Mouse (Mus musculus) hindlimb bud, embryonic 11.5 days (tissue): ENCODE results near the gene Efcab7.

Experiments used
- DNase-seq: peaks from one replicate; pipeline ENCODE4 v3.0.0-alpha.2; 2012; ENCODE audit warnings: low read depth, low spot score; ENCODE audit errors: extremely low spot score

The Efcab7 gene

GRCm38 (mm10) chr4:99941655-99942414, 112.8 kb downstream of the Efcab7 start:
- no peak for DNase-seq

DNA sequence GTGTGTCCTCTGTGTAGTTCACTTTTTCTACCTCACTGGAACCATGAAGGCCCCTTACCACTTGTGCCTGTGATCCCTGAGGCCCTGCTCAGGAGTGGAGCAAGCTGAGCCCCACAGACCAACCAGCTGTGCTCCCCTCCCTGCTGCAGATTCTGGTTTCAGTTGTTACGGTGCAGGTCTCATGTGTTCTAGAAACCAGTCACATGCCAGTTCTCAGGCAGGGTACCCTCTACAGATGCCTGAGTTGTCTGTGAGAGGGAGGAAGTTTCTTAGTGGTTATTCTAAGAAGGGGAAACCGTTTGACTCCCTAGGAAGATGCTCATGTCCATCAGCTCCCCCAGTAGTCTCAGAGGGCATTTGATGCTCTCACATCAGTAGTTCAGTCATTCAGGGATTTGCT, 115.6 kb downstream of the Efcab7 start:
- no peak for DNase-seq

- DNase-seq = no peak
Observed at GRCm38 (mm10) chr4:99945011-99945410, 116.0 kb downstream of the Efcab7 start.

GRCm38 (mm10) chr4:99946516-99946915, 117.5 kb downstream of the Efcab7 start:
- no peak for DNase-seq

GRCm38 (mm10) chr4:99947192-99947591, 118.2 kb downstream of the Efcab7 start:
- no peak for DNase-seq

DNA sequence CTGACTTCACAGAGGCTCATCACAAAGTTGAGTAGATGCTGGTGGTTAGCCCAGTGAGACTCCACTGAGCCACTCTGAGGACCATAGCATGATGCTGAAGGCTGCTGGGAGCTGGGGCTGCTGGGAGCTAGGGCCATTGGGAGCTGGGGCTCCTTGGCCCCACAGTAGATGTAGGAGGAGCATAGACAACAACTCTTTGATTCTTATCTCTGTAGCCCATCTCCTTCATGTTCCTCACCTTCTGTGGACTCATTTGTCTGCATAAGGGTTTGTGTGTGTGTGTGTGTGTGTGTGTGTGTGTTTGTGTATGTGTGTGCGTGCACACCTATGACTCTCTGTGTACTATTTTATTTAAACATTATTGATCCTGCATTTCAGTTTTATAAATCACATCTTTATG, 118.9 kb downstream of the Efcab7 start:
- DNase-seq = no peak

- no peak for DNase-seq
Observed at GRCm38 (mm10) chr4:99953904-99954303, 124.9 kb downstream of the Efcab7 start.

- no peak for DNase-seq
Observed at GRCm38 (mm10) chr4:99955396-99955795, 126.4 kb downstream of the Efcab7 start.

- DNase-seq = no peak
Observed at GRCm38 (mm10) chr4:99957186-99957585, 128.2 kb downstream of the Efcab7 start.

GRCm38 (mm10) chr4:99958084-99958815, 129.3 kb downstream of the Efcab7 start:
- DNase-seq = no peak

- no peak for DNase-seq
Observed at GRCm38 (mm10) chr4:99959308-99959707, 130.3 kb downstream of the Efcab7 start.
